Mouse (Mus musculus): ENCODE data around the gene Gm28374. TPM values are rescaled to one million over a fixed set of nuclear protein-coding genes. Genes with fewer than 3 reads are reported as not detected.

The Gm28374 gene
- total and polyA plus RNA-seq, 3 experiments = 0.40 TPM; not detected in 2

GRCm38 (mm10) chr19:6061641-6062302 is 20.3 kb downstream of the Gm28374 start (continued):
- TF ChIP-seq IRF4 (IDR thresholded peaks at IDR 0.05; ENCODE audit: low read depth, low read length) = no peak
- no peak for TF ChIP-seq SMC3 (IDR thresholded peaks at IDR 0.05; ENCODE audit: low read depth, low read length)
- TF ChIP-seq GABPA (IDR thresholded peaks at IDR 0.05; ENCODE audit: insufficient replicate concordance, low read depth, low read length) = no peak
- TF ChIP-seq MAFK (IDR thresholded peaks at IDR 0.05; ENCODE audit: insufficient replicate concordance, low read length) = no peak
- no peak for TF ChIP-seq BHLHE40 (IDR thresholded peaks at IDR 0.05; ENCODE audit: low read depth, low read length)
- peak; percentile 50; the same call in 1 of the 2 replicates for TF ChIP-seq NELFE (IDR thresholded peaks at IDR 0.05; ENCODE audit: low read depth, low read length)

DNA sequence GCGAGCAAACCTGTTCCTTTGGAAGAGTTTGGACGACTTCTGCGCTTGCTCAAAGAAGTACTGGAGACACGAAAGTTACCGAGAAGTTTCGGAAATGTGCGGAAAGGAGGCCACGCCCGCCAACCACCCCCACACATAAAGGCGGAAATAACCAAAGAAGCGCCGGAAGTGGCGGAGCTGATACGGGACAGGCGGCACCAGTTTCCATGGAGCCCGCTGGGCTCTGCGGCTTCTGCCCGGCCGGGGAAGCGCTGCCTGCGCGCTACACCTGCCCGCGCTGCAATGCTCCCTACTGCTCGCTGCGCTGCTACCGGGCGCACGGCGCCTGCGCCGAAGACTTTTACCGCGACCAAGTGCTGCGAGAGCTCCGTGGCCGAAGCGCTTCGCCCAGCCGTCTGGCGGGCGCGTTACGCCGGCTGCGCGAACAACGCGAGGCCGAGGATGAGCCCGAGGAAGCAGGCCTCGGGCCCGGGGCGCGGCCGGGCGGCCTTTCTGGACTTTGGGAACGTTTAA is 21.0 kb downstream of the Gm28374 start, which contains the start of gene Znhit2:
Znhit2 (plus strand) TSS at position 172 of the 513 bp plus-strand sequence.
- H3K79me2 ChIP-seq (replicated peaks; ENCODE audit: control insufficient read depth, extremely low read depth, insufficient read depth, poor library complexity, severe bottlenecking) = peaks cover 35% of the 10 kb centered on the region
- in situ Hi-C loops (cut with MboI; ENCODE audit: low pct_ligation_motif_present, low pct_unique_long_range_greater_than_20kb, low sequenced_read_pairs) = loop anchor here (10.0 kb wide), 1 partner anchor 96 kb away; the partner anchor contains the start of gene Pola2
- no peak for TF ChIP-seq USF1 (IDR thresholded peaks at IDR 0.05; ENCODE audit: low read depth, low read length)
- no peak for TF ChIP-seq ZKSCAN1 (IDR thresholded peaks at IDR 0.05; ENCODE audit: borderline replicate concordance, low read depth, low read length)
- peak; percentile 60; the same call in 1 of the 2 replicates for TF ChIP-seq MEF2A (IDR thresholded peaks at IDR 0.05; ENCODE audit: borderline replicate concordance, low read depth, low read length)
- TF ChIP-seq SIN3A (IDR thresholded peaks at IDR 0.05; ENCODE audit: low read length) = peak; percentile 95
- no peak for TF ChIP-seq USF2 (conservative IDR thresholded peaks at IDR 0.05; ENCODE audit: low read depth, low read length)
- peak; percentile 77 for TF ChIP-seq NELFE (IDR thresholded peaks at IDR 0.05; ENCODE audit: low read depth, low read length)
- TF ChIP-seq CTCF (conservative IDR thresholded peaks at IDR 0.05 in 1 of 2, IDR thresholded peaks at IDR 0.05 in 1 of 2; ENCODE audit: low read depth in 2 of 2, low read length in 2 of 2) = no peak
- no peak for TF ChIP-seq MAZ (IDR thresholded peaks at IDR 0.05; ENCODE audit: low read depth, low read length)
- TF ChIP-seq POLR2AphosphoS2 (IDR thresholded peaks at IDR 0.05; ENCODE audit: low read depth, low read length) = 0 out of 2 replicates have a peak, but pooled peaks have one; percentile 77
- peak; percentile 86 for TF ChIP-seq POLR2A (IDR thresholded peaks at IDR 0.05; ENCODE audit: low read depth, low read length)
- no peak for TF ChIP-seq PAX5 (IDR thresholded peaks at IDR 0.05; ENCODE audit: low read length)
- TF ChIP-seq ZC3H11A (IDR thresholded peaks at IDR 0.05; ENCODE audit: low read depth, low read length) = no peak
- TF ChIP-seq TCF12 (IDR thresholded peaks at IDR 0.05; ENCODE audit: low read depth, low read length) = peak; percentile 71; the same call in 1 of the 2 replicates
- peak; percentile 79 for TF ChIP-seq MXI1 (IDR thresholded peaks at IDR 0.05; ENCODE audit: low read depth, low read length)
- no peak for TF ChIP-seq EP300 (IDR thresholded peaks at IDR 0.05; ENCODE audit: low read length)
- TF ChIP-seq IRF4 (IDR thresholded peaks at IDR 0.05; ENCODE audit: low read depth, low read length) = peak; percentile 65; the same call in 1 of the 2 replicates
- TF ChIP-seq MYC (IDR thresholded peaks at IDR 0.05; ENCODE audit: low read depth, low read length) = peak; percentile 58; the same call in 1 of the 2 replicates
- TF ChIP-seq ETS1 (conservative IDR thresholded peaks at IDR 0.05; ENCODE audit: low read depth, low read length) = no peak
- TF ChIP-seq ZNF384 (IDR thresholded peaks at IDR 0.05; ENCODE audit: low read depth, low read length) = no peak
- TF ChIP-seq E2F4 (IDR thresholded peaks at IDR 0.05; ENCODE audit: insufficient replicate concordance, low read depth, low read length) = no peak
- peak; percentile 72; the same call in 1 of the 2 replicates for TF ChIP-seq KAT2A (IDR thresholded peaks at IDR 0.05; ENCODE audit: insufficient replicate concordance, low read length)
- TF ChIP-seq SMC3 (IDR thresholded peaks at IDR 0.05; ENCODE audit: low read depth, low read length) = no peak
- no peak for TF ChIP-seq JUND (conservative IDR thresholded peaks at IDR 0.05; ENCODE audit: low read depth, low read length)
- no peak for TF ChIP-seq MAFK (IDR thresholded peaks at IDR 0.05; ENCODE audit: insufficient replicate concordance, low read length)
- TF ChIP-seq TBP (conservative IDR thresholded peaks at IDR 0.05; ENCODE audit: low read depth, low read length) = peak; percentile 76; the same call in 1 of the 2 replicates
- TF ChIP-seq JUN (IDR thresholded peaks at IDR 0.05; ENCODE audit: insufficient read depth, low read depth, low read length) = no peak
- peak; percentile 80 for TF ChIP-seq NRF1 (IDR thresholded peaks at IDR 0.05; ENCODE audit: low read depth, low read length)
- TF ChIP-seq CHD2 (IDR thresholded peaks at IDR 0.05; ENCODE audit: low read length) = peak; percentile 51; the same call in 1 of the 2 replicates
- no peak for TF ChIP-seq BHLHE40 (IDR thresholded peaks at IDR 0.05; ENCODE audit: low read depth, low read length)
- no peak for TF ChIP-seq RCOR1 (conservative IDR thresholded peaks at IDR 0.05; ENCODE audit: low read depth, low read length)
- TF ChIP-seq GABPA (IDR thresholded peaks at IDR 0.05; ENCODE audit: insufficient replicate concordance, low read depth, low read length) = no peak
- 0 out of 2 replicates have a peak, but pooled peaks have one; percentile 37 for TF ChIP-seq MAX (IDR thresholded peaks at IDR 0.05; ENCODE audit: low read length)
- peak; percentile 76 for TF ChIP-seq ZMIZ1 (IDR thresholded peaks at IDR 0.05; ENCODE audit: low read depth, low read length)
- TF ChIP-seq ELF1 (IDR thresholded peaks at IDR 0.05; ENCODE audit: low read depth, low read length) = peak; percentile 91

More for the DNA sequence above, 21.0 kb downstream of the Gm28374 start, which contains the start of gene Znhit2:
- no peaks in the 10 kb centered on the region for H3K9me3 ChIP-seq (replicated peaks; ENCODE audit: low read length)
- dilution Hi-C loops (cut with MboI; ENCODE audit: extremely low pct_ligation_motif_present, extremely low pct_unique_long_range_greater_than_20kb, low sequenced_read_pairs) = no loop called here
- peak within 1 kb of the TSS; percentile 78 for H3K9ac ChIP-seq (ENCODE audit: insufficient read depth, low read depth)
- DNase-seq (ENCODE audit: extremely low read depth) = peak; percentile 95
- peaks cover 8 to 39% of the 10 kb centered on the region in 2 experiments for H3K4me1 ChIP-seq (ENCODE audit: control insufficient read depth in 1 of 2, insufficient read depth in 2 of 2)
- H3K27me3 ChIP-seq (replicated peaks) = no peaks in the 10 kb centered on the region
- H3K27ac ChIP-seq (ENCODE audit: insufficient read depth, low read depth) = peak within 1 kb of the TSS; percentile 88
- peaks cover 13 to 35% of the 10 kb centered on the region in 2 experiments for H3K36me3 ChIP-seq (replicated peaks in 1 of 2; ENCODE audit: control insufficient read depth in 1 of 2, insufficient read depth in 1 of 2, low read length in 1 of 2)
- H3K4me3 ChIP-seq (replicated peaks in 1 of 3; ENCODE audit: low read depth in 2 of 3, low read length in 2 of 3, poor library complexity in 1 of 3) = peak within 1 kb of the TSS; percentile 94 to 98 (median 95)
- peak within 1 kb of the TSS; percentile 73 for H3K4me2 ChIP-seq (ENCODE audit: insufficient read depth, low read depth, poor library complexity, severe bottlenecking)

Data from CH12.LX (cell line).